Mouse (Mus musculus) layer of hippocampus, adult 8-10 months (tissue): Measurements from ENCODE around the gene Pagr1b. TPM values are rescaled to one million over a fixed set of nuclear protein-coding genes. Genes with fewer than 3 reads are reported as not detected.

Experiments used
- DNase-seq, 2 experiments: peaks; one replicate each; pipeline ENCODE4 v3.0.0; 2022; ENCODE audit warnings: low spot score in 2 of 2
- total RNA-seq, 4 experiments: library from RNA; stranded (reverse); gene quantifications; 2 replicates each; pipeline ENCODE4 v1.2.4; 2022

The Pagr1b gene
- not detected for total RNA-seq

DNA sequence TGATC is at the start of gene Pagr1b:
Pagr1b (minus strand) TSS at position 4 of the 5 bp plus-strand sequence.
- no peak for DNase-seq

DNA sequence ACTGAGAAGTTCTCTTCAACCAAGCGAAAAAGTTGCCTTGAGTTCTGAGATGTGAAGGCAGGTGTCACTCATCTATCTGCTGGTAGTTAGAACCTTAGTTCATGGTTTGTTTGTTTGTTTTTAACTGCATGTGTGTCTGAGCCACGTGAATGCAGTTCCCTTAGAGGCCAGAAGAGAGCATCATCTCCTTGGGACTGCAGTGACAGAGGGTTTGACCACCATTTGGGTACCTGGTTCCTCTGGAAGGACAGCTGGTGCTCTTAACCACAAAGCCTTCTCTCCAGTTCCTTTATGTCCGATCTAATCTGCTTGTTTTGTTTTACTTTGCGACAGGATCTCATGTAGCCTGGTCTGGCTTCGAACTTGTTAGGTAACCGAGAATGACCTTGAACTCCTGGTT is 49.3 kb upstream of the Pagr1b start:
- no peak for DNase-seq

DNA sequence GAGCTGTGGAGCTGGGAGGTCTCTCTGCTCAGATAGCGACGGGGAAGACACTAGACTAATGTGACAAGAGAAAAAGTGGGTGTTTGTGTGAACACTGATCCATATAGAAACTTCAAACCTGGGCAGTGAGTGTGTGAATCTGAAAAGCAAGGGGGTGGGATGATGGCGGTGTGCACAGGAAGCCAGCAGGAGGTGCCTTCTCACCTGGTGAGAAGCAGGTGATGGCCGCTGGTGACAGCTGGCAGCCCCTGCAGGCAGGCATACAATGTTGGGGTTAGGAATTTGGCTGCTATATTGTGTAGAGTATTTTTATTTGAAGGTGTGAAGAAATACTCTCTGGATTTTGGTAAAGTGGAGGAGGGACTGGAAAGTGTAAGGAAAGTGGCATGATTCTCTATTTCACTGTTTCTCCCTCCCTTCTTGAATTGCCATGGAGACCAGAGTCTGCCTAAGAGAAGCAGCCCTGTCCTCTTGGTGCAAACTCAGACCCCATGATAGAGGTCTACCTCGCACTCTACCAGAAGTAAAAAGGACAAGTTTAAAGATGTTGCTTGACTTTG is 38.8 kb upstream of the Pagr1b start:
- DNase-seq: no peak

DNA sequence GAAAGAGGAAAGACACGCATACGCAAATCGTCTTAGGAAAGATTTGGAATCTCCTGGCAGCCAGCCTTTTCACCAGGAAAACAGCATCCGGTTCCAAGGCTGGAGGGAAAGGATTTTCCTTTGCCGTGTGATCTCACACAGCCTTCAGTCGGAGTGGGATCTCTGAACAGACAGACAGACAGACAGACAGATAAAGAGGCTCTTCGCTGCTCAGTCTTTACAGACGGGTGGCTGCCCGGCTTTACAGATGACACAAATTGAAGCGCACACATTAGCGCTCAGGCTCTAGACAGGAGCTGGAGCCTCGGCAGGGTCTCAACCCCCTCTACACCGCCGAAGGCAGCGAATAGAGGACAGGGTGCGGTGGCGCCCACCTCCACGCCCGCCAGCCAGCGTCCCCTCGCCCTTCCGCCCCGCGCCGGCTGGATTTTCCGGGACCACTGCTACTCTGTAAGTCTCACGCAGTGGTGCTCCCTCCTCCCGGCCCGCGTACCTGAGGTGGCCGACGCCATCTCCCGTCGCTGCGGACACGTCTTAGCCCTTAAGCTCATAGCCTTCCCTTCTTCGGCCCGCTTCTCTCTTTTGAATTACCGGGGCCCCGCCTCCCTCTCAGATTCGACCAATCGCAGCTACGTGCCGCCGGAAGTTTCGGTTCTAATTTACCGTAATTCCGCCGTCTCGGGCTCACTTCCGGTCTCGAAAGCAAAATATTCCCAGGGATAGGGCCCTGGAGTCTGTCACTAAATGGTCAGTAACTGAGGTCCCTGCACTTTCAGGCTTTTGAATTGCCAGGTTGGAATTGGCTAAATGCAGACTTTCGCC is 25.8 kb upstream of the Pagr1b start, which contains the start of gene Kif22:
Kif22 (minus strand) TSS at position 621 of the 822 bp plus-strand sequence.
- peak; percentile 78 to 88 for DNase-seq

DNA sequence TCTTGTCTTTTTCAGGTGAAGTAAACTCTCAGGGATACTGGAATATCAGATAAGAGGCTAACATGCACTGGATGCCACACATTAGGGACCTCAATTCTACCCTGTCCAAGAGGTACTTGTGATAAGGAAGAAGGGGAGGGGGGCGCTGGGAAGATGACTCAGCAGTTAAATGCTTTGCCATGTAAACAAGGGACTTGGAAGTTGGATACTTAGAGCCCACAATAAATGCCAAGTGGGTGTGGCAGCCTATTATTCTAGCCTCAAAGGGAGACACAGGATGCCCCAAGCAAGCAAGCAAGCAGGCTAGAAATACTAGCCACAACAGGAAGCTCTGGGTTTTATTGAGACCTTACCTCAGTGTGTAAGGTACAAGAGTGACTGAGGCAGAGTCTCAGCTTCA is 15.0 kb upstream of the Pagr1b start:
- DNase-seq: no peak

DNA sequence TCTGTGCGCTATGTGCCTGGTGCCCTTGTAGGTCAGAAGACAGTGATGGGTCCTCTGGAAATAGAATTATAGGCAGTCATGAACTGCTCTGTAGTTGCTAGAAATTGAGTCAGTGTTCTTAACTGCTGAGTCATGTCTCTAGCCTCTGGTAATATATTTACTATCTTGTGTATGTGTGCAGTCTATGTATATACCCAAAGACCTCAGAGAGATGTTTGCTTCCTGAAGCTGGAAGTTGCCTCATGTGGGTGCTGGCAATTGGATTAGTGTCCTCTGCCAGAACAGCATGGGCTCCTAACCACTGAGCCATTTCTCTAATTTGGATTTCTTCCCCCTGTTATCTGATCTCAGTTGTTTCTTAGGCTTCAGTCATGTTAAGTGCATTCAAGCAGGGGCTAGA is 13.9 kb upstream of the Pagr1b start:
- no peak for DNase-seq

DNA sequence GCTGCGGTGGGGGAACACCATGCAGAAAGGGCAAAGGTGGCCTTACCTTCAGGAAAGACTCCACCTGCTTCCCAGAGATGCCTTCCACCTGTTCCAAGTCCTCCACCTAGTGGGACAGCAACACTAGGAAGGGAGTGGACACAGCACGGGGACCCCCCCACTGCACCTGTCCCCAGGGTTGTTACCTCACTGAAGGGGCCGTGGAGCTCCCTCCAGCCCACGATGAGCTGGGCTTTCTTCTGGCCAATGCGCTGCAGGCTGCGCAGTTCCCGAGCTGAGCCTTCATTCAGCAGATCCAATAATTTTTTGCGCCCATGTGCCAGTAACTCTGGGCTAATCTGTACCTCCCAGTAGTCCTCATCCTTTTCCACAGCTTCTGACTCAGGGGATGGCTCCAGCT is 11.6 kb upstream of the Pagr1b start:
- DNase-seq: no peak

DNA sequence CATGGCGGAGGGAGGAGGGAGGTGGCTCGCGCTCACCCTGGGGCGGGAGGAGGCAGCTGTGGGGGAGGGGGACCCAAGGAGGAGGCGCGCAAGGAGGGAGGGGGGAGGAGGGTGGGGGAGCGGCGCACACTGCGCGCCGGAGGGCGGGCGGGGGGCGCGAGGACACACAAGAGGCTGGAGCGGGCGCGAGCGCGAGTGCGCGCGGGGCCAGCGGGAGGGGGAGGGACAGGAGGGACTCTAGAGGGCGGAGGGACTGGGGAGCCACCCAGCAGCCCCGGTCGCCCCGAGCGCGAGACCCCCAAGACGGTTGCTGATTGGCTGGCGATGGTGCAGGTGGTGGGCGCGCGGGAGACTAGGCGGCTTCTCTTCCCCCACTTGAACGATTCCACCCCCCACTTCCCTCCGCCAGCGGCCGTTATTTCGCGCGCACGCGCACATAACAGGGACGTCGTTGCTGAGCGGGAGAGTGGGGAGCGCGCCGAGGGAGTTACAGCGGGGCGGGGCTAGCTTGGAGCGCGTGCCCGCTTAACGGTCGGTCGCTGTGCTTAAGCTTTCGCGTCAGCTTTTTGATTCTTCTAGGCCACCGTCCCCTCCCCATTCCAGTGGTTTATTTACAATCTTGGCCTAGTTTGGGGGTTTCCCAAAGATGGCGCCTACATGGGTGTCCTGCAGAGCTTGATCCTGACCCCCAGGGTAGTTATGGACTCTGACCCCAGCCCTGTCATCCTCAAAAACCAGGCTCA is 10.9 kb upstream of the Pagr1b start, which contains the start of gene Maz:
Maz (minus strand) TSS at position 54 of the 743 bp plus-strand sequence.
- peak; percentile 99 for DNase-seq

DNA sequence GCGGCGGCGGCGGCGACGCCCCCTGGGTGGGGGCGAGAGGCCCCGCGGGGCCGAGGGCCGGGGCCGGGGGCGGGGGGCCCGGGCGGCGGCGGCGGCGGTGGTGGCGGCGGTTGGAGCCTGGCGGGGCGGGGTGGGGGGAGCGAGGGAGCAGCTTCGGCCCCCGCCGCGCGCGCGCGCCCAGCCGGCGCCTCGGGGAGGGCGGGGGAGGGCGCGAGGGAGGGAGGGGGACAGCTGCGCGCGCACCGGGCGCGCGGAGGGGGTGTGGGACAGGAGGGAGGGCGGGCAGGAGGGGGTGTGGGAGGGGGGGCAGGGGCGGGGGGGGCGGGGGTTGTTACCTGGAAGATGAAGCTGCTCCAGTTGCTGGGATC is 10.3 kb upstream of the Pagr1b start:
- no peak for DNase-seq

DNA sequence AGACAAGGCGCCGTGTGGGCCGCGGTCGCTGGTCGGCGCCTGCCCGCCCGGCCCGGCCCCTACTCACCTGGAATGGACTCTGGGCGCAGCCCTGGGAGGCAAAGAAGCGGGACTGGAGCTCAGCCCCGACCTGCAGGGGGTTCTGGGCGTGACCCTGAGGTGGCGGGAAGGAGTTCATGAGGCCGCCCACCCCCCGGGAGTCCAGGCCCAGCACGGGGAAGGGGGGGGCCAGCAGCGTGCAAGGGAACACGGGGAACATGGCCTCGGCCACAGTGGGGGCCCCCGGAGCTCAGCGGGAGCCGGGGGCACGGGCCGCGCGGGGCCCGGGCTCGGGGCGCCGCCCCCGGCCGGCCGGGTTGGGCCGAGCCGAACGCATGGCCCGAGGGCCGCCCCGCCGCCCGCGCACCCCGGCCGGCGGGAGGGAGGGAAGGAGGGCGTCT is 9.9 kb upstream of the Pagr1b start:
- no peak for DNase-seq

DNA sequence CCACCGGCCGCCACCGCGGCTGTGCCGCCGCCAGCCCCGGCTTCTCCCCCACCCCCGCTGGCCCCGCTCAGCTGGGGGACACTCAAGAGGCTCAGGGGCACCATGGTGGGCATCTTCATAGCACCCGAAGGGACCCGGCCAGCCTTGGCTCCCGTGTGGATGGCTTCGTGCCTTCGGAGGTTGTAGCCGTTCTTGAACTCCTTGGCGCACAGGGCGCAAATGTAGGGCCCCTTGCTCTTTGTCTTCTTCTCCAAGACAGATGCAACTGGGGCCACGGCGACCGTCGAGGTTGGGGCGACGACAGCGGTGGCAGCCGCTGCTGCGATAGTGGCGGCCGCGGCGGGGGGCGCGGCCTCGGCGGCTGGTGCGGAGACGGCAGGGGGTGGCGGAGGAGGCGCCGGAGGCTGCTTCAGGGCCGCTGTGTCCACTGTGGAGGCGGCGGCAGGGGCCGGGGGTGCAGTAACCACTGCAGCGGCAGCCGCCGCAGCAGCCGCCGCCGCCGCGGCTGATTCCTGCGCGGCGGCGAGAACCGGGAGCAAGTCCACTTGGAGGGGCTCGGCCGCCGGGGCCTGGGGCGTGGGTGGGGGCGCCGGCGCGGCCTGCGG is 9.4 kb upstream of the Pagr1b start:
- no peak for DNase-seq

DNA sequence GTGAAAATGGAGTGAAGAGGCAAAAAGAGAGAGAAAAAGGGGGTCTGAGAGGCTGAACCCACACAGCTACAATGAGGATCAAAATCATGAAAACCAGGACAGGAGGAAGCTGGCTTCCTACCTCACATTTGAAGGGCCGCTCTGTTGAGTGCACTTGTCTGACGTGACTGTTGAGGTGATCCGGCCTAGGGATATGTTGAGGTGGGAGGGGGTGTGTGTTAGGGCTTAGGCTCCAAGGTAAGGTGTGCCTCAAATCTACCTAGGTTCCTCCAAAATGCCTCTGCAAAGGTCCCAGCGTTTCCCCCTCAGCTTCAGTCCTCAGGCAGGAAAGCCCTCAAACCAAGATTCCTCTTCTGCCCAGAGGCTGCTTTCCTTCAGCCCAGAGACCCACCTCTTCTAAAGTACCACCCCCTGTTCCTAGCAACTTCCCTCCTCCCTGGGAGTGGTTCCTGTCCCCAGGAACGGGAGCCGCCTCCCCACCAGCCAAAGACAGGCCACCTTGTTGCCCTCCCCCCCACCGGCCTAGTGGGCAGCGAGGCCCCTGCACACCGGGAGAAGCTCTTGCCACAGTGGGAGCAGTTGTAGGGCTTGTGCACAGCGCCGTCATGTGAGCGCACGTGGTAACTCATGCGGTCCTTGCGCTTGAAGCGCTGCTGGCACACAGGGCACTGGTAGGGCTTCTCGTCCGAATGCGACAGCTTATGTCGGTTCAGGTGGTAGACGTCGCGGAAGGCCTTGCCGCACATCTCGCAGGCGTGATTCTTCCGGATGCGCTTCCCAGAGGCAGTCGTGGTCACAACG is 8.7 kb upstream of the Pagr1b start:
- DNase-seq: peak; percentile 78 to 84

DNA sequence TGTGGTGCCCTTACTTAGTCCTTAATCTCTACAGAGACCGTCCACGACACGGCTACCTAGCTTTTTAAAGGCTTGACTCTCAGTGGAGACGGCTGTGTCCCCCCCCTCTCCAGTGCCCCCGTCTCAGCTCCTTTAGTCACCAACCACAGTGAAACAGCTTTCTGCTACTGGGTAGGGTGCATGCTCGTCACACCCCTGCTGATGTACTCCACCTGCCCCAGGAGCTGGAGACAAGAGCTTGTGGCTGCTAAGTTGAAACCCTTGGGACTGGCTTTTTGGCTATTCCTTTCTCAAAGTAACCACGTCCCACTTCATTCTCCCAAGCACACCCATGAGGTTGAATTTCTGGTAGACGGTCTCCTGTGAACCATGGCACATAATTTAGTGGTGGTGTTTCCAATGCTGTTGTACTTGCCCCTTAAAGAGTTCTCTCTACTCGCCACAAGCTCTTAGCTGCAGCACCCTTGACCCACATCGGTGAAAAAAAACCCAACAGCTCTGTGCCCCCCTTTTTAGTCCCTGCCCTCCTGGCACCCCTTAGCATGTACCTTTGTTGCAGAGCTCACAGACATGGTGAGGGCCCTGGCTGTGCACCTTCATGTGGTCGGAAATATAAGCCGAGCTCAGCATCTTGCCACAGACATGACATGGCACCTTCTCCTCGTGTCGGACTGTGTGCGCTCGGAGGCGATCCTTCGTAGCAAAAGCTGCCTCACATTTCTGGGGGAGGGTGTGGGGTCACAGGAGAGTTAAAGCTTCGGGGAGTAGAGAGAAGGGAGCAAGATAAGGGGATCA is 7.8 kb upstream of the Pagr1b start:
- no peak for DNase-seq

DNA sequence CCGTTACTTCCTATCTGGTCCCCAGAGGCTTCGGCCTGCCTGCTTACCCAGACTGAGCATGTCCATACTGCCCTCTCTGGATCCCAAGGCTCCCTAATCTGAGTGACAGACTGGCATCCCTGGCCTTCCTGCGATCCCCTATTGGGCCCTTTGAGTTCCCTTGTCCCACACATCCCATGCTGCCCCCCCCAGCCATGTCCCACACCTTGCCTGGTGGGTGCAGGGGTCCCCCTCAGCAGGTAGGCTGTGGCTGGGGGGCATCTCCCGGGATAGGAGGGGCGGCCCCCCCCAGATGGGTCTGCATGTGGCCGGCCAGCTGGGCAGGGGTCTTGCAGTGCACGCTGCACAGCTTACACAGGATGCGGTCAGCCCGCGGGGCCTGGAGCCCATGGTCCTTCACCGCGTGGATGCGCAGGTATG is 7.0 kb upstream of the Pagr1b start:
- no peak for DNase-seq

DNA sequence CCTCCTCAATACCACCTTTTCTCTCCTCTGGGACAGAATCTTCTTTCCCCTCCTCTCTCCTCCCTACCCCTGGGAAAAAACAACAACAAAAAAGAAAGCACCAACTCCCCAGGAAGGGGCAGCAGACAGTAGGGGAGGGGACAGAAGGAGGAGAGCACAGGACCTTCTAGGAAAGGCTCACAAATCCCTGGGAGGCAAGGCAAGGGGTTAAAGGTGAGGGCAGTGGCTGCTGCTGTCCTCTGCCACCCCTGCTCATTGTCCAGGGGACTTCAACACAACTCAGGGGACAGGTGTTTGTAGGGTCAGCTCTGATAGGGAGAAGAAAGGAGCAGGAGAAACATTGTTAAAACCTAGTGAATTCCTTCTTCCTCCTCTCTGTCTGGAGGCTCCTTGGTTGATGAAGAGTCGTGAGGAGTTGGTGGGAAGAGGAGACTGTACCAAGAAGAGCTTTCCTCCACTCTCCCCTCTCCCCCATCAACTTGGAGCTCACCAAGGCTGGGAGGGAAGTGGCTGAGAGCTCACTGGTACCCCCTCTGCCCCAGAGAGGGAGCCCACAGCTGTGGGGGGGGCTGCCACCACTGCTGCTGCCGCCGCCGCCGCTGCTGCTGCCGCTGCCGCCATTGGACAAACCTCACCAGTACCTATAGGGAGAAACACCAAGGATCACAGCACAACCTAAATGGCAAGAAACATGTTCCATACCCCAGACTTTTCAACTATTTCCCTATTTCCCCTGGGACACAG is 6.4 kb upstream of the Pagr1b start:
- no peak for DNase-seq

DNA sequence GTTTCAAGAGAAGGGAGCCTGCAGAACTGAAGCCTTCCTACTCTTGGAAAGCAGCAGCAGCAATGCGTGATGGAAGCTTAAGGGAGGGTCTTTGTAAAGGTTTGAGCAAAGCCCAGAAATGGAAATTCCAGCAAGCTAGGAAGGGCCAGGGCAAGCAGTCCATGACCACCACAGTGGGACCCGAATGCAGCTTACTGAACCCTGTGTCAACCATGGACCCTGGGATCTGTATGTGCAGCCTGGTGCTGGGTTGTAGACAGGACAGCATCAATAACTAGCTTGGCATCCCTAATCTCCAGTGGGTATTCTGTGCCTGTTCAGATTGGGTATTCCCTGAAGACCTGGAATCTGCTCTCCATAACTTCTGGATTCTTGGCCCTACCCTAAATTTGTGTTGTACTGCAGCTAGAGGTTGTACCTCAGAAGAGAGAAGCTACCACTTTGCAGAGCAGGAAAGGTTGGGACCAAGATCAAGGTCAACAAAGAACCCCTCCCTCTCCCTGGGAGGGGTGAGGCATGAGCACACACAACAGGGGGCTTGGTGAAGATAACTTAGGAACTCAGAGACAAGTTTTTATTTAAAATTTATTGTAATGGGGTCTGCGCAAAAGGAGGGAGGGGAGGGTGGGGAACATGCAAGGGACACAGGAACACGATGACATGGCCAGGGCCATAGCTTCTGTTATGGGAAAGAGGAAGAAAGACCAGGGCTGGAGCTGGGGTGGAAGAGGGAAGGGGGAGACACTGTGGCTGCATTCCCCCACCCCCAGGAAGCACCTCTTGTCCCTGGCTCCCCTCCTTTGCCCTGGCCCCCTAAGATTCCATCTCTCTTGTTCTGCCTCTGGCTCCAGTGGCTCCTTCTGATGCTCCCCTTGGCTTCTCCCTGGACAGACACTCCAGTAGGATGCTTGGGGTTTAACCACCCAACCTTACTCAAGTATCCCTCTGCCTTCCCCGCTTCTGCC is 5.6 kb upstream of the Pagr1b start:
- DNase-seq: no peak

DNA sequence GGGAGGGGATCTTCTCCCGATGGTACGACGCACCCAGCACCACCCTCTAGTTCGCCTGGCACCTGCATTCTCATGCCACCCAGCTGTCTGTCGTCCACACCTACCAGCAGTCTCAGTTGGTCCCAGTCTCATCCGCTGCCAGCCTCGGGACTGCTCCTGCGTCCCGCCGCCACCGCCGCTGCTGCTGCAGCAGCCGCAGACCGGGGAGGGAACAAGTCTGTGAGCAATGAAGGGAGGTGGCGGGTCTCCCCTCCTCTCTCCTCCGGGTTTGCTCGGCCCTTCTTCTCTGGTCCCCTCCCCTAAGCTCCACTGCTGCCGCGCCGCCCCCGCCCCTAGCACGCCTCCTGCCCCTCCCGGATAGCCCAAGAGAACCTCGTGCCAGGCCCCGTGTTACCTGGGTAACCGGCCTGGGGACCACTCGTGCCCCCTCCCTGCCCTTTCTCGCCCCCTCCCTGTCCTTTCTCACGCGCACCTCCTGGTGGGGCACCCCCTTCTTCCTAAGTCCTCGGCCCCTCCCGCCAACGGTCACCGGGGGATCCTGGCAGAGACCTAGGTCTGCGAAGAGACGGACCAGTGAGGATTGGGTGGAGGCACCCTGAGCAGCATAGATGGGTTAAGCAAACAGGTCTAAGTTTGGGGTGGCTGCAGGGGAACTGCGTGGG is 4.7 kb upstream of the Pagr1b start, which contains the start of the genes Gm42742 and Prrt2:
Gm42742 (minus strand) TSS at position 197 of the 662 bp plus-strand sequence.
Prrt2 (minus strand) TSS at position 311 of the 662 bp plus-strand sequence.
- DNase-seq: peak in 1 of 2 experiments; percentile 59

DNA sequence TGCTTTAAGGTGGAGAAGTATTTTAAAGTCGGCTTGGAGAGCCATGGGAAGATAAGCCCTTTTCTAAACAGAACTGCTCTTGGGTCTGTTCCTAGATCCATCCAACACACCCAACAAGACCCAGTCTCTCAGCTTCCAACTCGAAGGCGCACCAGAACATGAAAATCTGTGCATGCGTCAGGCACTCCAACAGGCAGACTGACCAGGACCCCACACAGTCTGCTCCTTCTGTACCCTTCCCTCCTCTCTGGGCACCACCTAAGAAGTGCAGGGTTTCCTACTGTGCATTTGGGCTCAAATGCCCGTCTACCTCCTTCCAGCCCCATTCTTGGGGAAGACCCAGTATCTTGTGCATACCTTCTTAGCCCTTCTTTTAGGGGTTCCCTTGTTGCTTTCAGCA is 4.2 kb upstream of the Pagr1b start:
- no peak for DNase-seq
